Mouse (Mus musculus) CD4-positive helper T cell, adult 2 months (primary cell): ENCODE results near the gene Wnt1.
"Not testable (repeated sequence)": the region's sequence is repeated elsewhere in the genome, so short reads cannot be mapped to it uniquely, and the experiment has no call there.

Experiments used
- DNase-seq: peaks from one replicate; pipeline ENCODE4 v3.0.0-alpha.2; 2012; ENCODE audit warnings: low read depth, missing footprints, low spot score

The Wnt1 gene

GRCm38 (mm10) chr15:98805324-98806040, 15.8 kb downstream of the Wnt1 start:
- DNase-seq: peak; percentile 49

DNA sequence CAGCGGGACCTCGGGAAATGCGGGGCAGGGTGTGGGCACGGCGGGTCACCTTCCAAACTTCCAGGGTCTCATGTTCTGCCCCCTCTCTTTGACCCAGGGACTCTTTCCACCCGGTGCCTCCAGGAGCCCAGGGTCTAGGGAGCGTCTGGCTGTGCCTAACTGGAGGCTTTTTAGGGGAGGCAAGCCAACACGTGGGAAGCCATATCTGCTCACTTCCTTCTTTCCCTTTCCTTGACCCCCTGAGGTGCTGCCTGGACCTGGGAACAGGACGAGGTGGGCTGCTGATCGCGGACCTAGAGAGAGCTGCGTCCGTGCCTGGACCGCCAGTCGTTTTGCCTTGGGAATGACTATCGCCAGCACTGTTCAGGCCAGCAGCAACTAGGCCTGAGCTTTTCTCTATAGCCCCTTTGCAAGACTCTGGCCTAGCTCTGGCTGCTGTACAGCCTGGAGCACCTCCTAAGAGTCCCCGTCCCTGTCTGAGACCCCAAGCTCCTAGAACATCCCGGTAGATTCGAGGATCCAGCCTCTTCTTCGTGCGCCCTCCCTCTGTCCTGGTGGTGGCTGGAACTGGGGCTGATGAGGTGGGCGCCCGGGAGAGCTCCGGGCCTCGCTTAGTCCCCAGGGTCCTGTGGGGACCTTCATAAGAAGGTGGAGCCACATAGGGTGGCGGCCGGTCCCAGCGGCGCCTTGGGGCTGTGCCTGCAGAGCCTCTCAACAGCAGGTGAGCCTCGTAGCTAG, 16.6 kb downstream of the Wnt1 start:
- DNase-seq: no peak

DNA sequence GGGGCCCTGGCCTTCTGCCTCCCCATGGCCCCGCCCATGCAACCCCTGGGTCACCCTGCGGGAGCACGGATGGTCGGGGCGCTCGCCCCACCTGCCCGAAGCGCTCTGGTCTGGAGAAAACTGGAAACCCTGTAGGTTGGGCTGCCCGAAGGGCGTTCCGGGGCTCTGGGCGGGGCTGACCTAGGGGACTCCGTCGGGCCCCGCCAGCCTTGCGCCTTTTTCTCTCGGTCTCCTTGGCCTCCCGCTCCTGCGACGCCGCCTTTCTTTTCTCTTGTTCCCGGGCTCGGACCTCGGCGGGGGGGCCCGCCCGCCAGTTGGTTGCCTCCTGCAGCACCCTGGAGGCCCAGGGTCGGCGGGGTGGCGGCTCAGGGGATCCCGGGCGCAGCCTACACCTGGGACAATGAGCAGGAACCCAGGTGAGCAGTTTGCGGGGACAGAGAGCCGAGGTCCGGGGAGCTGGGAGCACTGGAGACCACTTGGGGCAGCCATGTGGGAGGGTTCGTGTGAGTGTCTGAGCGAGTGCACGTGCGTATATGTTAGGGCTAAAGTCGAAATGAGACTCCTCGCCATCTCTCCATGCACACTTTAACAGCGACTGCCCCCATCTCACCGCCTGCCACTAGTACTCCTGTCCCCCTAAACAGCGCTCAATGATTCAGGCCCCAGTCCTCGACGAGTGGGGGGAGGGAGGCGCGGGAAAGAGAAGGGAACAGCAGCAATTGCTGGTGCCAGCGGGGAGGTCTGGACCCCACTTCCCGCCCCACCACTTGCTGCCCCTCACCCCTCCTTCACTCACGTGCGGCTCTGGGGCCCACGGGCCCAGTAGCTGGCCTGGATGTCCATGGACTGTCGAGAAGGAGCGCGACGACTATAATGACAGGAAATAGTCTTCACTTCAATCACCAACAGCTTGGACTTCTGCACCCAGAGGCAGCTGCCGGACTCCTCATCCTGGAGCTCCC, 17.4 kb downstream of the Wnt1 start:
- no peak for DNase-seq

- peak; percentile 80 for DNase-seq
Observed at GRCm38 (mm10) chr15:98807895-98808650, 18.4 kb downstream of the Wnt1 start.

GRCm38 (mm10) chr15:98808651-98809134, 19.0 kb downstream of the Wnt1 start:
- DNase-seq: no peak

DNA sequence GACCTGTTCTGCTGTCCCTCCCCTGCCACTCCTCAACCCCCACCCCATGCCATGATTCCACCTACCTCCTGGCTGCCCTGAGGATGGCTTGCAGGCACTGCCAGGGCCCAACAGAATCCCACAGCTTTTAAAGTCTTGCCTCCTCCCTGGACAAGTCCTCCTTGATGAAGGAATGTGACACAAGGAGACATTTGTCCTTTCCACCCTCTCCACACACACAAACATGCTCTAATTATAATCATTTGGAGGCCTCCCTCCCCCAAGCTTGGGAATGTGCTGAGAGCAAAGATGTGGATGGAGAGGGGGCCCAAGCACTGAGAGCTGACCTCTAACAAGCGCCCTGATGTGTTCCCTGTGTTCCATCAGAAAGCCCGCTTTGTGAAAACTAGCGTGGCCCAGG, 19.7 kb downstream of the Wnt1 start, which contains the start of gene Ddn:
Gene Ddn, minus strand, starts transcription at position 101 of the 400 bp plus-strand sequence.
- no peak for DNase-seq

- DNase-seq: not testable (repeated sequence)
Observed at GRCm38 (mm10) chr15:98810212-98810611, 20.6 kb downstream of the Wnt1 start.

DNA sequence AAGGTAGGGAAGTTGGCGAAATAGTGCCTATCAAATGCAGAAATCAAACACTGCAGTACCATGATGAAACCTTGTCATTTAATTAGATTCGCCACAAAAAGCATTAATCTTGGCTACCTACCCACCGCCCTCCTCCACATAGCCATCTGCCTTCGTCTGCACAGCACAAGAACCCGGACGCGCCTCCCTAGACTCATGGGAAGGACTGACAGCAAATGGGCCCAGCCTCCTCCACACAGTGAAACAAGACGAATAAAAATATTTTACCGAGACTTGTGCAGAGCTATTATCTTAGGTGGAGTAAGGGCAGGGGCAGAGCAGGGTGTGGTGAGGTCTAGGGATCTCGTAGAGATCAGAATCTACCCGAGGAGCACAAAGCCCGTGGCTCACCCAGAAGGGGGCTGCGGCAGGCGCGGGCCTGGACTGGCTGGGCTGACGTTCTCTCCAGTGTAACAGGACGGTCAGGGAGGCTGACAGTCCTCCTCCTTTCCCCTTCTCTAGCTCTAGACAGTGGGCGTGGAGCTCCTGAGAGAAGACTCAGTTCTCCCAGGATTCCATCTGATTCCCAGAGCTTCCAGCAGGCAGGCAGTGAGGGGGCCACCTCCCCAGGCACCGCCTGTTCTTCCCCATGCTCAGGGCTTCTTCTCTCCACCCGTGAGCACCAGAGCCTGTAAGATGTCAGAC, 23.2 kb downstream of the Wnt1 start:
- no peak for DNase-seq

- DNase-seq: no peak
Observed at GRCm38 (mm10) chr15:98818171-98818570, 28.5 kb downstream of the Wnt1 start.

DNA sequence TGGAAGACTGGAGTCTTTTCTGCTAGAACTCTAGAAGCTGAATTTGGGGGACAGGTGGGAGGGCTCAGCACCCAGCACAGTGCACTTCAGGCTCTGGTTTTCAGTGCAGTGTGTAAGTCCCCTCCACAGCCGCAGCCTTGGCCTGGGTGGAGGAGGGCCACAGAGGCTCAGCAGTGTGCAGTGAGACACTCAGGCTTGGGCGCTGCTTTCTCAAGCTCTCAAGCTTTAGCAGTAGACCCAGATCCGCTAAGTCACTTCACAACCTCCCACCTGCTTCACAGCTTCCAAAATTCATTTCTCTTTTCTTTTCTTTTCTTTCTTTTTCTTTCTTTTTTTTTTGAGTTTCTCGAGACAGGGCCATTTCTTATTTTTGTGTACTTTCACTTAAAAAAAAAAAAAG, 31.3 kb downstream of the Wnt1 start:
- no peak for DNase-seq

- DNase-seq: peak; percentile 50
Observed at GRCm38 (mm10) chr15:98821403-98821802, 31.7 kb downstream of the Wnt1 start.

GRCm38 (mm10) chr15:98822147-98822546, 32.5 kb downstream of the Wnt1 start:
- DNase-seq: no peak

- DNase-seq: peak; percentile 46
Observed at GRCm38 (mm10) chr15:98823434-98823833, 33.8 kb downstream of the Wnt1 start.

- DNase-seq: no peak
Observed at GRCm38 (mm10) chr15:98827611-98828011, 38.0 kb downstream of the Wnt1 start.

DNA sequence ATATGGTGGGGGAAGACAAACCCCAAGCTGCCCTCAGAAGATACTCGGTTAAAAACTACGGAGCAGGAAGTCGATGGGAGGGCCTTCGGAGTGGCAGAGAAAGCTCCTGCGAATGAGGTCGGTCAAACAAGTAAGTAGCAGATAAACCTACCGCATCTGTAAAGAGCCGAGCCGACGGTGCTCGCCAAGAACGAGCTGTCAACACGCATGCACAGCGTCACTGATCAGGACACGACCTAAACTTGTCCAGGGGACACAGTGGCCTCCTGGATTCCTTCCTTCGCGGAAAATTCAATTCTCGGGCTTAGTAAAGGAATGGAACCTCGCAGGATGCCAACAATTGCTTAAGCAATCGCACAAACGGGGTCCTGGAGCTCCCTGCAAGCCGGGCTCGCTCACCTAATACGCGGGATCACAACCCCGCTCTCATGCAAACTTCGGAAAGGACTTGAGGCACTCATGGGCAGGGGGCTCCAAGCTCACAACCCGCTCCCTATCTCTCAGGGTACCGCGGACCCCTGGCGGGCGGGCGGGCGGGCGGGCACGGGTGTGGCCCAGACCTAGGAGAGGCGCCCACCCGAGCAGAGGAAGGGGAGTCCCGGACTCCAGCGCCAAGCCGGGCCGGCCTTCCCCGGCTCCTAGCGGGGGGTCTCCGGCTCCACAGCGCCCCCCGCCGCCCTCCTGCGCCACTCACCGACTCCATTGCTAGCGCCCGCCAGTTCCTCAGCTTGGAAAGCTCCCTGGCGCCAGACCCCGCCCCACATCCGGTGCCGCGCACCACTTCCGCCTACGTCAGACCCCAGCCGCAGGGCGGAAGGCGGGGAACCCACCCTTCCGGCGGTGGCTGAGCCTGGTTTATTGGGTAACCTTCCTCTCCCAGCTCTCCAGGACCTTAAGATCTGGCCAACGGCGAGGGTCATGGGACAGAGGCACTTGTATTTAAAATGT, 41.4 kb downstream of the Wnt1 start, which contains the start of gene Prkag1:
Gene Prkag1, minus strand, starts transcription at position 786 of the 948 bp plus-strand sequence.
- DNase-seq: peak; percentile 97

GRCm38 (mm10) chr15:98831684-98832035, 42.0 kb downstream of the Wnt1 start:
- DNase-seq: no peak

GRCm38 (mm10) chr15:98832161-98833058, 42.8 kb downstream of the Wnt1 start:
- DNase-seq: peak; percentile 81

DNA sequence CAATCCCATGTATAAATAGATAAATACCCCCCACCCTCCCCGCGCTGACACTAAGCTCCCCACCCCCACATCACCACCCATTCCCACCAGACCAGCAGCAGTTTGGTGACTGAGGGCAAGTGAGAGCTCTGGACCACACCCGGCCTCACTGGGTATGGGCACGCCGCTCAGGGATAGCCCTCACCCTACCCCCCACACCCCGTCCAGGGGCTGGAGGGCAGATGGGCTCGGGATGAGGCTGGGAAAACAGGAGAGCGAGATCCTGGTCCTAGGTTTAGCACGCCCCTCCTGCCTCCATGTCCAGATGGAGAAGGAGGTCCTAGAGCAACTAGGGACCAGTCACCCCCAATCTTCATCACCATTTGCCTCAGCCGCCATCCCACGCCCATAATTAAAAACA, 43.6 kb downstream of the Wnt1 start:
- DNase-seq: no peak
